Mouse (Mus musculus): ENCODE data around the gene Efemp2.

Gene Efemp2

GRCm38 (mm10) chr19:5455037-5455436 is 18.7 kb upstream of the Efemp2 start:
- no peak for DNase-seq (ENCODE audit: low spot score)

GRCm38 (mm10) chr19:5455568-5455967 is 18.2 kb upstream of the Efemp2 start:
- no peak for DNase-seq (ENCODE audit: low spot score)

GRCm38 (mm10) chr19:5456241-5456921 is 17.4 kb upstream of the Efemp2 start:
- no peak for DNase-seq (ENCODE audit: low spot score)

- peak; percentile 89 for DNase-seq (ENCODE audit: low spot score)
These were observed 16.6 kb upstream of the Efemp2 start for GRCm38 (mm10) chr19:5456922-5457745.

- DNase-seq (ENCODE audit: low spot score), result no peak
These were observed 15.9 kb upstream of the Efemp2 start, which contains the start of gene Ccdc85b for GRCm38 (mm10) chr19:5457746-5458442. Gene Ccdc85b (minus strand): TSS chr19:5457894.

GRCm38 (mm10) chr19:5459019-5459418 is 14.7 kb upstream of the Efemp2 start:
- no peak for DNase-seq (ENCODE audit: low spot score)

- DNase-seq (ENCODE audit: low spot score), result no peak
These were observed 13.9 kb upstream of the Efemp2 start for GRCm38 (mm10) chr19:5459896-5460295.

GRCm38 (mm10) chr19:5460465-5460911 is 13.3 kb upstream of the Efemp2 start, which contains the start of gene Fibp:
Gene Fibp (plus strand): TSS chr19:5460615.
- DNase-seq (ENCODE audit: low spot score), result peak; percentile 80

- no peak for DNase-seq (ENCODE audit: low spot score)
These were observed 12.3 kb upstream of the Efemp2 start for GRCm38 (mm10) chr19:5461411-5461810.

- no peak for DNase-seq (ENCODE audit: low spot score)
These were observed 10.5 kb upstream of the Efemp2 start for GRCm38 (mm10) chr19:5463212-5463611.

- no peak for DNase-seq (ENCODE audit: low spot score)
These were observed 9.8 kb upstream of the Efemp2 start for GRCm38 (mm10) chr19:5463791-5464562.

- DNase-seq (ENCODE audit: low spot score), result no peak
These were observed 8.7 kb upstream of the Efemp2 start for GRCm38 (mm10) chr19:5465037-5465436.

GRCm38 (mm10) chr19:5466916-5467500 is 6.7 kb upstream of the Efemp2 start:
- no peak for DNase-seq (ENCODE audit: low spot score)

GRCm38 (mm10) chr19:5468374-5468773 is 5.4 kb upstream of the Efemp2 start, which contains the start of gene Ctsw:
Gene Ctsw (minus strand): TSS chr19:5468507.
- DNase-seq (ENCODE audit: low spot score), result no peak

GRCm38 (mm10) chr19:5471846-5472245 is 1.9 kb upstream of the Efemp2 start:
- DNase-seq (ENCODE audit: low spot score), result no peak

- DNase-seq (ENCODE audit: low spot score), result no peak
These were observed 897 bp upstream of the Efemp2 start for GRCm38 (mm10) chr19:5472857-5473256.

- no peak for DNase-seq (ENCODE audit: low spot score)
These were observed 721 bp downstream of the Efemp2 start for GRCm38 (mm10) chr19:5474281-5475068.

- DNase-seq (ENCODE audit: low spot score), result no peak
These were observed 1.4 kb downstream of the Efemp2 start for GRCm38 (mm10) chr19:5475069-5475714.

- DNase-seq (ENCODE audit: low spot score), result no peak
These were observed 3.4 kb downstream of the Efemp2 start for GRCm38 (mm10) chr19:5477004-5477667.
